Mouse (Mus musculus): ENCODE measurements at regions not wholly inside any gene's neighbourhood (a gene's known extent, or its start where the extent isn't known, plus 50 kb on each side); places are given as distances from the start of the nearest gene placed in this dataset.
"Not testable (repeated sequence)": the region's sequence is repeated elsewhere in the genome, so short reads cannot be mapped to it uniquely, and the experiment has no call there.

DNA sequence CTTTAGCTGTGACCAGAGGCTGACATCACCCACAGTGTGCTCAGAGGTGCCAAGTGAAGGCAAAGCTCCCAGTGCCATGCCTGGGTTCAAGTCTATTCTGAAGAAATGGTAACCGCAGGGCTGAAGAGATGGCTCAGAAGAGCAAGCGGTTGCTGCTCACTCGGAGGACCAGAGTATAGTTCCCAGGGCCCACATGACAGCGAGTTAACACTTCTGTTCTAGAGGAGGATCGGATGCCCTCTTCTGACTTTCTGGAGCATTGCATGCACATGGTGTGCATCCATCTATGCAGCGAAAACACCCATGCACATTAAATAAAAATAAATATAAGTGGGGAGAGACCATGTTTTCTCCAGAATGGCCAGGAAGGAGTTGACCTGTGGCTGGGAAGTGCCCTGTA lies 209.5 kb downstream of the Sorl1 start:
- no peak for DNase-seq

DNA sequence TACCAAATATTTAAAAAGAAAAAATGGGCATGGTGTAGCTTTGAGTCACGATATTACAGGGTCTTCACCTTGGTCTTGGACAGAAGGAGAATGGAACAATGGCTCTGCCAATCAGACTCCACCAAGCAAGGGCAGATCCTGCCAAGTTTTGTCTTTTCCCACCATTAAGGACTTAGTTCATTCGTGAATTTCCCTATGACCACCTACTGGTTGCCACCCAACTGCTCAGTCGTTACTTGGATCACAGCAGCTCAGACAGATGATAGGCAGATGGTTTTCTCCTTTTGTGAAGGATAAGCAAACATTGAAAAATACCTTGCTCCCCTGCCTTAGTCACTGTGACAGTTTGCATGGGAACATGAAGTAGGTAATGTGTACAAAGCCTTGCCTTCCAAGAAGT lies 210.2 kb downstream of the Sorl1 start:
- no peak for DNase-seq

DNA sequence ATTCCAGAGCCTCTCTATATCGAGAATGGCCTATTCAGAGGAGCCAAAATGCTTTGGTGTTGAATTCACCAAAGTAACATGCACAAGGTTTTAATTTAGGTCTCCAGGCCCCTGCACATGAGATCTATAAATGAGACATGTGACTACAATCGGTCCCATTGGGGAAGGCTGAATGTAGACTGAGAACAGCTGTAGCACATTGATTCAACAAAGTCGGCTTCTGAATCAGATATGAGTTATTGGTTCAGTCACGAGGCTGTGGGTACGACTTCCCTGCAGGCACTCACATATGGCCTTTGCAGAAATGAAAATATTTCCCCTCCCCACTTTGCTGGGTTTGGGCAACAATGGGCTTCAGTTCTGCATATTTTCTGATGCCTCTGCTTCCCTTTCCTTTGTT lies 211.6 kb downstream of the Sorl1 start:
- DNase-seq, result no peak

DNA sequence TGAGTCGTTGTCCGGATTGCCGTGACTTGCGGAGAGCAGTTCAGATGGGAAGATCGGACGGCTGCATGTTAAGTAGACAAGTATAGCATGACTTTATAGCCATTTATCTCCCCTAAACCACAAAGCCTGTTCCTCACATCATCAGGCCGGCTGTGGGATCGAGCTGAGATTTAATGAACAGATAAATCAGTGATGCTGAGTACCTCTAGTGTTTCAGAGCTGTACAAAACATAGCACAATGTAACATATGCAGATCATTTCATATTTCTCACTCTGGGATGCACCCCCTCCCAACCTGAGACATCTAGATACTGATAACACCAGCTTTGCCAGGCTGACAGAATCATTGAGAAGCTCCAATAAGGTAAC lies 223.5 kb downstream of the Sorl1 start:
- no peak for DNase-seq

DNA sequence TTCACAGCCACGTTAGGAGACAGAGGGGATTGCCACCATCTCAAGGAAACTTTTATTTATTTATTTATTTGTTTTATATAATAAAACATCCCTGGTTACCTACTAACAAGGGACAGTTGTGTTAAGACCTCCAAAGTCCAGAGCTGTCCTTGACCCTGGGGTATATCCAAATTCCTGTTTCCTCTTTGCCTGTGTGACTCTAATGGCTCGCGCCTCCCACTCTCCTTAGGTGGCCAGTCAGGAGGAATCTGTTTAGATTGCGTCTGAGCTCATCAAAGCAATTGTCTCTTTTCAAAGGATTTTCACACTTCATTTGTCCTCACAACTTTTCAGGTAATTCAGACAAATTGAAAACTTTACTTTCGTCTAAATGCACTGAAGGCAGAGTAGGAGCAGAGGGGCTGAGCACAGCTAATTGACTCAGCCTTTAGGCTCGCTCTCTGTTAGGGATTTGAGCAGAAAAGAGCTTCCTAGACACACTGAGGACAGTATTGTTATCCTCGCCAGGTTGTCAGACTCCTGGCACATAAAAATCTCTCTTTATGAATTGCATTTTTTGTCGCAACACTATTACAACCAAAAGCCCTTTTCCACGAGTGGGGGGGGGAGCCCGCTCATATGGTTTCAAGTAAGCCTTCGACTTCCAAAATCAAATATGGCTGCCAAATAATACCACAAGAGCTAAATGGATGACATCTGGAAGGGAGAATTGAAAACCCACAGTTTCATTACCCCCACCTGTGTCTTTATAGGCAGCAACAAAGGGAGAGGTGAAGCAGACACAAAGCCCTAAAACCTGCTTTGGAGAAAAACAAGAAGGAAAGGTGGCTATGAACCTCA lies 224.1 kb downstream of the Sorl1 start:
- no peak for DNase-seq

DNA sequence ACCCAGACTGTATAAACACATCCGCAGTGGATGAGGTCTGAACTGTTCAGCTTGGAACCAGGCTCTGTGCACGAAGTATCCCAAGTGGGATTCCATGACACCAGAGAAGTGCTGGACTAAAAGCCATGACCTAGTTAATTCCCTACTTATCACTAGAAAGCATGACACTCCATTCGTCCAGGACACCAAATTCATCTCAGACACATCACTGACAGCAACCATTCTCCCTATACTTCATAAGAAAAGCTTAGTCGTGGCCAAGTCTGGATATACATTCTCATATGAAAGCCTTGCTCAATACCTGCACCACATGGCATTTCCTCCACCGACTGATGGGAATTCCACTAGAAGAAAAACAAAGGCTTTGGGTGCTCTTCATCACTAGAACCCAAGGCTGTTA lies 229.0 kb downstream of the Sorl1 start:
- DNase-seq, result no peak

DNA sequence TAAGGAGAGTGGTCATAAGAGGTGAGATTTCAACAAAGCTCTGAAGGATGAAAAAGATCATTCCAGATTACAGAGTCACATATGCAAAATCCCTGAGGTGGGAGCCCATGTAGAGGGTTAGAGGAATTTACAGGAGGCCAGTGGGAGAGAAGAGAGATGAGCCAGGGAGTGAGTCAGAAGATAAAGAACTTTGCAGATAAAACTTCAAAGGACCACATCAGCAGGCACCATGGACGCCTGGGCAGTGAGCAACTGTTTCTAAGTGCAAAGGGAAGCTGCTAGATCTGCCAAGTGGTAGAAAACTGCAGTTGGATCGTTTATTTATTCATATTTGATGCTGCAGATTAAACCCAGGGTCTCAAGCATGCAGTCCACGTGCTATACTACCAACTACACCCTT lies 231.3 kb downstream of the Sorl1 start:
- DNase-seq, result no peak

DNA sequence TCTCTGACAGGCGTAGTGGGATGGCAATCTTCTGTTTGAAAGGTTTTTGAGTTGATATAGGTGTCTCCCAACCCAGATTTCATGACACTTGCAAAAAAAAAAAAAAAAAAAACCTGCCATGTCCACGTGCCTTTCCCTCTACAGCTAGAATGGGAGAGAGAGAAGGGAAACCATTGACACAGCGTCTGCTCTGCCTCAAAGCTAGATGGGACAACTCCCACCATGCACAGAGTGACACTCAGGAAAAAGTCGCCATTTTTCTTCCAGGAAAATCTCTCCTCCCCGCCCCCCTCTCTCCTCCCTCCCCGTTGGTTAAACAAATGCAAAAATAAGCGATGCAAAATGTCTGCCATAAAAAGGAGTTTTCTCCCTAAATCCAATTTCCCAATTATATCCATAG lies 232.9 kb downstream of the Sorl1 start:
- DNase-seq, result no peak

DNA sequence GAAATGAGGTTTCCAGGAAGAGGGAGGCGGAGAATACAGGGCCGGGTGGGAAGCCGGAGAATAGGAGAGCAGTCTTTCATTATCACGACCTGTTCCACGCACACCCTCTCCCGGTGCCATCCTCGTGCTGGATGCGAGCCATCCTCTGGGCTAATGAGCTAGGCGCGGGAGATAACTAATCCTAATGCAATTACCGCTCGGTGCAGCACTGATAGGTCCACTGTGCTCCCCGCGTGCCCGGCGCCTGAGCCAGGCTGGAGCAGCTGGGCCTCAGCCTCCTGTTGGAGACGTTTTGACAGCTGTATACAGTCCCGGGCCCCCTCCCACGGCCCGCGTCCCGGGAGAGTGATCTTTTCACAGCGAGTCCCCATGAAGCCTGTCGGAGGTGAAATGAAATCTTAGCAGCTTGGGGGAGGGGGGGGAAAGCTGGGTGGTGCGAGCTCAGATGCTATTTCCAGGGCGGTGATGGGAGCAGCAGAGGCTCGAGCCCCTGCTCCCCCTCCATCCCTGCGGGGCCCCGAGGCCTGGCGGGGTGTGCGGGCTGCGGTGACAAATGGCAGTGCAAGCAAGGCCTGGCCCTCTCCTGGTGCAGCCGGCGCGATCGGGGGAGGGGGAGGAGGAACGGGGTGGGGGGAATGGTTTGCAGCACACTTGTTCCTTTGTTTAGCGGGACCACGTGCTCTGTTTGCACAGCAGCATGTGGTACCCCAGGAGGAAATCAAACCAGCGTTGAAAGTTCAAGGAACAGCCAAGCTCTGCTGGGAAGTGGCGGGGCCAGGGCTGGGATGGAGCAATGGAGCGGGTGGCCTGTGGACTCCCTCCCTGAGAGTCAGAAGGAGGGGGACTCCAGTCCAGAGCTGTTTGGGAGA lies 233.6 kb downstream of the Sorl1 start:
- DNase-seq, result no peak

DNA sequence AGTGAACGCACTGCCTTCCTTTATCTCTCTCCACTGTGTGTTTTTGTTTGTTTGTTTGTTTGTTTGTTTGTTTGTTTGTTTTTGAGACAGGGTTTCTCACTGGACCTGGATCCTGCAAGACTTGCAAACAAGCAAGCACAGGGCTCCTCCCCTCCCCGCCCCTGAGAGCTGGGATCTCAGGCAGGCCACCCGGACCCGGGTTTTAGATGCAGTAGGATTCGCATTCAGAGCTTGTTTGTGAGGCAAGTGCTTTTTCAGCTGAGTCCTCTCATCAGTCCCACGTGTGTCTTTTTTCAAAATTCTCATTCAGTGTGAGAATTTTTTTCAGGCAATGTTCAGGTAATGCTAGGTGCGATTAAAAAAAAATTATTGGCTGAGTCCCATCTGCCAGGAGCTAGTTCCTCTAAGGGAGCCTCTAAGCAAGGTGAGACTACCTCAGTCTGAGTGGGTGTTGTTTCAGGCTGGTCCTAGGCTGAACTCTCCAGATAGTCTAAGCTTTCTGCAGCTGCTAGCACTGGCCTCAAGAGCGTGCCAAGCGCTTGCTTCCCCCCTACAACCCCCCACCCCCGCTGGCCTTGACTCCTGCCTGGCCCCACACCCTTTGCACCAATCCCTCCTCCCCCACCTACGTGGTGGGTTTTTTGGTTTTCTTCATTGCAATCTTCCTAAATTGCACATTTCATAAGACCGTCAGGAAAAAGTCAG lies 234.4 kb downstream of the Sorl1 start:
- DNase-seq, result no peak

DNA sequence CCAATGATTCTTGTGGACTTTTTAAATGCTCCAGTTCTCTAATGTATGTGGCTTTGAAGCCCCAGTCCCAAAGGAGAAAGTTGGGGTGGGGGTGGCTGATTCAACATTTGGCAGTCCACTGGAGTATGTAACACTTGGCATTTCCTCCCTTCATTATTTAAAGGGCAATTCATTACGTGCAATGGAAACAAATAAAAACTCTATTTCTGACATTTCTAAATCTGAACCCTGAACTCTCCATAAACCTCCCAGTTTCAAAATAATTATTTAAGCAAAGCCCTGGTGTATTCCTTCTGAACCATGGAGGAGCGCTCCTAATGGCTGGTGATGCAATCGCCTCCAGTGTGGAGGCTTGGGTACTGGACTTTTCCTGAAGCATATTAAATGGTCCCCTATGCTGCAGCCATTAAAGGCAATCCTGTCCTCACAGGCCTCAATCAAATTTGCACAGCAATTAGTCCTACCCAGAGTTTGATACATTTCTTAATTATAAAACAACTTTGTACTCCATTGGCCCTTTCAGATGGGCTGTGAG lies 235.4 kb downstream of the Sorl1 start:
- DNase-seq, result no peak

DNA sequence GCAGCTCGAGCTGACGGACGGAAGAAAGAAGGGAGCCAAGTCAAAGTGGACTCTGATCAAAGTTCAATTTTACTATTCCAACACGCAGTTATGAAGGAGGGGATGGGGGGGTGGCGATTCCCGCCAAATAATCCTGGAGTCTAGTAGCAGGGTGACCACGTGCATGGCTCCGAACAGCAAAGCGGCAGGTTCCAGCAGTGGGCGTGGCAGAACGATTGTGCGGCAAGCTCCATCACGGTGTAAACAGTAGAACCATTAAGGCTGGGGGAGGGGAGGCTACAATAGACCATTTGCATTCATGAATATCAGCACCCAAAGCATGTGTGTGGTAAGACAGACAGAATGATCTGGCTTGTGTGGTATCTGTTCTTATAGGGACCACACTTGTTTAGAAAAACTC lies 237.6 kb downstream of the Sorl1 start:
- not testable (repeated sequence) for DNase-seq

DNA sequence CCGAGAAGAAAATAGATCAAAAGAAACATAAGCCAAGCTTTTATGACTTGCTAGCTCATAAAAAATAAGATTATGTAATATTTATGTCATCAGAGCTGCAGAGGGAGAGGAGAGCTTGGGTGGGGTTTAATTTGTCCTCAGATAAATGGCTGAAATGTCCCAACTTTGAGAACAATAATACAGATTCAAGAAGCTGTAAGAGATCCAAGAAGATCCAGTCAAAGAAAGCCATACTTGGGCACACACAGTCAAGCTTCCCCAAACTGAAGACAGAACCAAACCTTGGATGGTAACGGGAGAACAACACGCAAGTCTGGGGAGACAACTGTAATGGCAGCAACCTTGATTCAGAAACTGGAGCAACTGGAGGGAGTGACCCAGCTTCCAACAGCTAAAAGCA lies 243.6 kb downstream of the Sorl1 start:
- DNase-seq, result no peak

DNA sequence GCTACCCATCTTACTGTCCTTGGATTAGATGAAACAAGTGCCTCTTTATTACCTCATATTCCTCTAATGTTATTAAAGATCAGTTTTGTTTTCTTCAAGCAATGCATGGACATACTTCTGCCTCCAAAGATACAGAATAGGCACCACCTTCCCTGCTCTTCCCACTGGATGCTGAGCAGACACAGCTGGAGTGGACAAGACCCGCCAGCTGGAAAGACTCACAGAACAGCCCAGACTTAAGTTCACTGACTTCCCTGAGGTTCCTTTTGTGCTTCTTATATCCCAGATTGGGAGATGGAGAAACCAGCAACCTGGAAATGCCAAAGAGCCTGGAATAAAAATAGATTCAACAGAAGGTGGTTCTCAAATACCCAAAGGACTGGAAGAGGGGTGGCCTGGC lies 245.0 kb downstream of the Sorl1 start:
- no peak for DNase-seq

DNA sequence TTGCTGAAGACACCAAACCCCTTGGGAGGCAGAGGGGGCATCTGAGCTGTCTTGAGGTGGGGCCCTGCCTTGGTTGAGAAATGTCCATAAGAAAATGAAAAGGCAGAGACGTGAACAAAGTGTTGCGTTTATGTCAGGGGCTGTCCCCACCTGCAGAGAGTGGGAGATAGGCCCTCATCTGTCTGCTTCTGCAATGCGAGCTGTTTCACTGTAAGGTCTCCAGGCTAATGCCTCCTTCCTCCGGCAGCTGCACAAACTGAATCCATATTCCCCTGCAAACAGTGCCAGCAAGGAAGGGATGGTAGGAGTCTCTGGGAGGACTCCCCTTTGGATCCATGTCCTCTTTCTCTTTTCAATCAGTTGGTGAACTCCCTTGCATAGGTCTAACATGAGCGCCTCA lies 263.0 kb downstream of the Sorl1 start:
- DNase-seq, result no peak

DNA sequence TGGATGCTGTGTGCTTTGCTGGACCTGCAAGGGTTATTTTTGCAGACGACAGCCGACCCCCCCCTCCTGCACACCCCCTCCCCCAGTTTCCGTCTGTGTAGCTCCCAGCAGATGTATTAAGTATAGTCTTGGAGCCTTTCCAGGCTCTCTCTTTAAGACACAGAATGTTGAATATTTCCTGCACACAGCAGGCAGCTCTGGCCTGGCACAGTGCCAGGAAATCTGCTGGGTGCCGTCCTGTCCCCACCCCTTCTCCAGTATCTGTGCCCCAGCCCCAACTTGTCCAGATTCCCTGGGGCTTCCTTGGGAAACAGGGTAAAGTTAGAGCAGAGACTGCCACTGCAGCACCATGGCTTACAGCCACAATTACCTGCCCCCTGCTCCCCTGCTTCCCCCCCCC lies 263.4 kb downstream of the Sorl1 start:
- DNase-seq, result peak; percentile 5

DNA sequence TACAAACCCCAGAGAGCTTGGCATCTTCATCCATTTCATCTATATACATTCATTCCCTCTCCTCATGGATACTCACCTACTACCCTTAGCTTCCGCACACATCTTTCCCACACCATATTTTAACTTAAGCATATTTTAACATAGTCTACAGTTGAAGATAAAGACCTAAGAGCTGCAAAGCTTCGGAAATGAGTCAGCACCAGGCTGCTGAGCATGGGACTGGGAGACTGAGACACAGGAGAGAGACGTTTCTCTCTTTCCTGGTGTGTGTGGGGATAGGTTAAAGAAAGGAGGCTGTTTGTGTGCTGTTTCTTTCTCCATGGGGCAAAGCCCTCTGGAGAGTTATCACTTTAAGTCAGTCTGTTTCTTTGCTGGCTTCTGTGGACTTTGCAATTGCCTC lies 264.3 kb downstream of the Sorl1 start:
- no peak for DNase-seq

DNA sequence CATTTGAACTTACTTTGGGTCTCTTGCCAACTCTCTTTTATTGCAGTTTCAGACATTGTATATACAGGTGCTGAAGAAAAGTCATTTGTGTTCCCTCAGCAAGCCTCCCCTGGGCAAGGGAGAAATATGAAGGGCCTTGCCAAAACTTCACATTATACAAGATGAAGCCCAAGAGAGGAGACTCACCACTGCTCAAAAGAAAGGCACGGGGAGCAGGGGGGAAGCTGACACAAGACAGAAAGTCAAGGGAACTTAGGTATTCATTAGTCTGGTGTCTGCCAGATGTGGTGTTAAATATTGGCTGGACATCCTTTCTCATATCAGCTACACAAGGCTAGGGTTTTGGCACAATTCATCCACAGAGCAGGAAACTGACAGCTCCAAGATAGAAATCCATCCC lies 272.0 kb downstream of the Sorl1 start:
- no peak for DNase-seq

DNA sequence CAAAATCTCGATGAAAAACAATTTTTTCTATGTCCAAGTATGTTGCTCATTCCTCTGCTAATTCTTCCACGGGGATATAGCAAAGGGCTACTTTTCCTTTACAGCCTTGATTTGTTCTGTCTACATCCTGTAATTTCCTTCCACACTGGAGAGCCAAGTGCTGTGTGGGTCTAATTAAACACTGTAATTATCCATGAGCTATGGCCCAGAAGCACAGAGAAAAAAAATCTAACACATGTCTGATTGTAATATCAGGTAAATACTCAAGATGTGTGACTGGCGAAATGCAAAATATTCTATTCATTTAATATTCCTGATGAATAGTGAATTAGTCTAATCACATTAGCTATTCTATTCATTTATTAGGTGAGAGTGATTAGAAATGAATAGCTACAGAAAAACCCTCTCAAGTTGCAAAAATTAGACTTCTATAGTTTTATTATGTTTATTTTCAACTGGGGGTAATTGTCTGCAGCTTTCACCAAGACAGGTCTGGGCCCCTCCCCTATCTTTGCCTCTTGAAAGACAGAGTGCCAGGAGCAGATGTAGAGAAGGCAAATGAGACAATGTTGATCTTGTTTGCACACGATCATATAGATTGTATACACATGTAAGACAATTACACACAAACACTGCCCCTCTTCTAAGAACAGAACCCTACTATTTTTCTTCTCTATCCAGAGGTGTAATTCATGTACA lies 274.3 kb downstream of the Sorl1 start:
- no peak for DNase-seq

DNA sequence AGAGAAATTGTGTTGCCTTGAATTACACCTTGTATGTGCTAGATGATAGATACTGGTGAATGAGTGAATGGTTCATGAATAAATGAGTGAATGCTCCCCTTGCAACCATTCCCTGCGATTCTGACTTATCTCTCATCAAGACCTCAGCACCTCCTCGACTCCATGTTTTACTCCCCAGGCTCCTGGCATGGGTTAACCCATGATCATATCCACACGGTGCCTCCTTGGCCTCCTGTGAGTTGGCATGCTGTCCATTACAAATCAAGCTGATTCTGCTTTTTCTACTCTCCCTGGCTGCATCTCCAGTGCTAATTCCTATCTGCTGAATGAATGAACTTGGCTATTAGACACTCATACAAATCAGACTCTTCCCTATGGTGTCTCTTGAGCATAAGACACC lies 279.5 kb downstream of the Sorl1 start:
- no peak for DNase-seq

DNA sequence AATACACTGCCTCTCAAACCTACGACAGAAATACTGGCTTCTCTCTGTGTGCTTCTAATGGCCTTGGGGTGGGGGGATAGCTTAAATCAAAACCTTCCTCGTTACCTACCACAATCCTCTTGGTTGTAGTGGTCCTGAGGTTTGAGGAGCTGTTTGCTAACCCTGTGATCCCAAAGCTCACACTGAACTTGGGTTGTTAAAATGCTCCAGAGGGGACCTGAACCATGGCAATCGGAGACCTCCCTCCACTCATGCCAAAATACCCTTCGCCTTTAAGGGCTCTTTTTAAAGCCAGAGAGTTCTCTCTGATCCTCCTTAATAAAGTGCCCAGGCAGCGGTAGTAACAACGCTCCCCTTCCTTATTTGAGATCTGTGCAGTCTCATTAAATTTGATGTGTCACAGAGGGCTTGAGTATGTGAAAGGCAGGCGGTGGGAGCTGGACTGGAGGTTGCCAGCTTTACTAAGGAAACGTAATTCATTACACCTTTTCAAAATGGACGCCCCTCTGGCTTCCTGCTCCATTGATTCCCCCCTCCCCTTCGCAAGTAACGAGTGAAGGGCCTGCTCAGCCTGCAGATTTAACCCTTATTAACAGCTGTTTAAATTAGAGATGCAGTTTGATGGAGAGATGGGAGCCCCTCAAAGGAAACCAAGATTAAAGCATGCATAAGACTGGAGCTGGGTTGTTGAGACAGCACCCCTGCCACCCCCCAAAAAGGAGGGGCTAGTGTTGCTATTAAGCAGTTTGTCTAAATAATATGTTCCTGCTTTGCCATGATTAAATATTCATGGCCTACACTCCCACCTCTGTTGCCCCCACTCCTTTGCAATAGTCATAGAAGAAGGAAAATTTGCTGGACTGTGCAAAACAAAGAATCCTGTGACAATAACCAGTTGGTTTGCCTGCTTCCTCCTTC lies 289.4 kb downstream of the Sorl1 start:
- DNase-seq, result no peak

DNA sequence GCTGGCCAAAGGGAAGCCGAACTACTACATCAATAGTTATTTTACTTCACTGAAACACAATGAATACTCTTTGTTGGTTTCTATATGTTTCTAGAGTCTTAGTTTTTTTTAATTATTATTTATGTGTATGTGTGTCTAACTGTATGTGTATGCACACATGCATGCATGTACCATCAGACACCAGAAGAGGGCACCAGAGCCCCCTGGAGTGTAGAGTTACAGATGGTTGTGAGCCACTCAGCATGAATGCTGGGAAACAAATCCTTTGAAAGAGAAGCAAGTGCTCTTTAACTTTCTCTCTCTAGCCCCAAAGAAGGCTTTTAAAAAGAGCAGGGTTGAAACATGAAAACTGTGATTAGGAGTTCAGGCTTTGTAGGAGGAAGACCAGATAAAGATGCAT lies 290.7 kb downstream of the Sorl1 start:
- no peak for DNase-seq

Data from kidney, adult 11 months (tissue).